Mouse (Mus musculus): ENCODE results near the gene Lrp2. TPM values are rescaled to one million over a fixed set of nuclear protein-coding genes. Genes with fewer than 3 reads are reported as not detected.

The Lrp2 gene
- polyA plus RNA-seq, 1 experiment from 2014 or later: 0.59 TPM

- Histone ChIP-seq H3K36me3 (no peaks in the 10 kb centered on the region), H3K9ac (no peak overlapping the region), H3K4me3 (no peak overlapping the region), H3K4me1 (replicated peaks) (peaks cover 11% of the 10 kb centered on the region), H3K9me3 (no peaks in the 10 kb centered on the region), H3K27me3 (peaks cover 21% of the 10 kb centered on the region), H3K27ac (replicated peaks) (no peak overlapping the region), H3K4me2 (no peak overlapping the region)
- ATAC-seq (ENCODE audit: low read depth): no peak
- WGBS: 89% methylated on average over 2 of the region's 2 CpGs
Observed at GRCm38 (mm10) chr2:69580091-69580490, 5.8 kb downstream of the Lrp2 start.

DNA sequence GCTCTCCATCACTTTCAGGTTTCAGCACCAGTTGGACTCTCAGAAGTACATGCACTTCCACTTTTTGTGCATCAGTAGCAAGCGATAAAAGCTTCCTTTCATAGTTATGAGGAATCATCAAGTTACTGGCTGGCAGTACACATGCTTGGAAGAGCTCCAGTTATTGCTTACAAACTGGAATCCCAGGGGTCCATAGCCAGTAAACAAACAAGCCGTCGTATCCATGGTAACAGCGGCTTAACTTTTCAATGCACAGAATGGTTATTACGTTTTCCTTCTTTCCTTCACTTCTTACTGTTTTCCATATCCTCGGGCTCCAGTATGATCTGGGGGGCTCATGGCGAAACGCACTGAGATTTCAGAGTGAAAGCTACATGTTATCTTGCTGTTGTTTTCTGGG, 7.7 kb downstream of the Lrp2 start:
- no peaks in the 10 kb centered on the region for H3K9me3 ChIP-seq
- no peak overlapping the region for H3K9ac ChIP-seq
- H3K36me3 ChIP-seq: no peaks in the 10 kb centered on the region
- H3K4me1 ChIP-seq (replicated peaks): peaks cover 7% of the 10 kb centered on the region
- no peak overlapping the region for H3K4me2 ChIP-seq
- WGBS: 77% methylated on average over 8 of the region's 8 CpGs
- H3K27ac ChIP-seq (replicated peaks): no peak overlapping the region
- peaks cover 4% of the 10 kb centered on the region; the same call in 1 of the 2 replicates for H3K27me3 ChIP-seq
- no peak overlapping the region for H3K4me3 ChIP-seq
- no peak for ATAC-seq (ENCODE audit: low read depth)

GRCm38 (mm10) chr2:69576531-69576930, 9.3 kb downstream of the Lrp2 start:
- no peaks in the 10 kb centered on the region for H3K36me3 ChIP-seq
- H3K9ac ChIP-seq: no peak overlapping the region
- no peak for ATAC-seq (ENCODE audit: low read depth)
- 94% methylated on average over 1 of the region's 1 CpGs for WGBS
- H3K27me3 ChIP-seq: no peaks in the 10 kb centered on the region
- no peak overlapping the region for H3K4me3 ChIP-seq
- H3K4me1 ChIP-seq (replicated peaks): peaks cover 9% of the 10 kb centered on the region
- H3K4me2 ChIP-seq: no peak overlapping the region
- H3K27ac ChIP-seq (replicated peaks): no peak overlapping the region
- H3K9me3 ChIP-seq: no peaks in the 10 kb centered on the region

- Histone ChIP-seq H3K27me3 (no peaks in the 10 kb centered on the region), H3K36me3 (no peaks in the 10 kb centered on the region), H3K9me3 (no peaks in the 10 kb centered on the region), H3K9ac (no peak overlapping the region), H3K4me3 (no peak overlapping the region), H3K4me1 (replicated peaks) (peaks cover 9% of the 10 kb centered on the region), H3K27ac (replicated peaks) (no peak overlapping the region), H3K4me2 (no peak overlapping the region)
- WGBS: 67% methylated on average over 6 of the region's 6 CpGs
- no peak for ATAC-seq (ENCODE audit: low read depth)
Observed at GRCm38 (mm10) chr2:69574934-69575333, 10.9 kb downstream of the Lrp2 start.

DNA sequence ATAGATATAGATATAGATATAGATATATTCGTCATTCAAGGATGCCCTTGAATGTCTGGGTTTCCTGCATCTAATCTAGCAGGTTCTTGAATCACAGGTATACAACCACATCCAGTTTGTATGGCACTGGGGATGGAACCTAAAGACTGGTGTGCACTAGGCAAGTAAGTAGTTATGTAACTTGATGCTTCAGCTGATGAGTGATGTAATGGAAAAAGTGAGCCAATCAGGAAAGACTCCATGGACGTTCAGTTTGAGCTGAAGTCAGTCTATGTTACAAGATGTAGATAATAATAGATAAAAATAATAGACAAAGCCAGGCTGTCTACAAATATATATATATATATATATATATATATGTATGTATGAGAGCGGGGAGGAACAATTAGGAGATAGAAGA, 11.6 kb downstream of the Lrp2 start:
- no peaks in the 10 kb centered on the region for H3K36me3 ChIP-seq
- no peaks in the 10 kb centered on the region for H3K9me3 ChIP-seq
- H3K9ac ChIP-seq: no peak overlapping the region
- no peak overlapping the region for H3K27ac ChIP-seq (replicated peaks)
- H3K4me1 ChIP-seq (replicated peaks): peaks cover 9% of the 10 kb centered on the region
- no peak overlapping the region for H3K4me3 ChIP-seq
- 75% methylated on average over 3 of the region's 3 CpGs for WGBS
- ATAC-seq (ENCODE audit: low read depth): no peak
- no peaks in the 10 kb centered on the region for H3K27me3 ChIP-seq
- no peak overlapping the region for H3K4me2 ChIP-seq

DNA sequence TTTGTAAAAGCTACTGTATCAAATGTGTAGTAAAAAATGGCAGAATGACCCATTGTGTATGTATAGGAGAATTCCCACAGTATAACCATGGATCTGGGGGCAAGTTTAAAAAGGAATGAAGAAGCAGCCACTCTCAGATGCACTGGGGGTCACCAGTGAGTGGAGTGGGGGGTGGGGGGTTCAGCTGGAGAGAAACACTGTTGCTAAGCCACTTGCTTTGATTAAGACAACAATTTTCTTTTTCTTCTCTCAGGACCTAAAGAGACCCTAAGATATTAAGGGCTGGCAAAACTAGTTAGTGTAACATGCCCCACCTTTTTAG, 12.2 kb downstream of the Lrp2 start:
- ATAC-seq (ENCODE audit: low read depth): no peak
- no peak overlapping the region for H3K4me3 ChIP-seq
- no peak overlapping the region for H3K4me2 ChIP-seq
- no peak overlapping the region for H3K27ac ChIP-seq (replicated peaks)
- no peak overlapping the region for H3K9ac ChIP-seq
- H3K4me1 ChIP-seq (replicated peaks): peaks cover 9% of the 10 kb centered on the region
- no peaks in the 10 kb centered on the region for H3K36me3 ChIP-seq
- H3K9me3 ChIP-seq: no peaks in the 10 kb centered on the region
- no peaks in the 10 kb centered on the region for H3K27me3 ChIP-seq

GRCm38 (mm10) chr2:69573038-69573732, 12.7 kb downstream of the Lrp2 start:
- Histone ChIP-seq H3K9me3 (no peaks in the 10 kb centered on the region), H3K36me3 (no peaks in the 10 kb centered on the region), H3K4me2 (no peak overlapping the region), H3K27me3 (no peaks in the 10 kb centered on the region), H3K27ac (replicated peaks) (0 out of 2 replicates have a peak overlapping the region, but pooled peaks have one; percentile 46), H3K9ac (no peak overlapping the region), H3K4me3 (no peak overlapping the region), H3K4me1 (replicated peaks) (peaks cover 9% of the 10 kb centered on the region)
- WGBS: 48% methylated on average over 5 of the region's 5 CpGs
- no peak for ATAC-seq (ENCODE audit: low read depth)

DNA sequence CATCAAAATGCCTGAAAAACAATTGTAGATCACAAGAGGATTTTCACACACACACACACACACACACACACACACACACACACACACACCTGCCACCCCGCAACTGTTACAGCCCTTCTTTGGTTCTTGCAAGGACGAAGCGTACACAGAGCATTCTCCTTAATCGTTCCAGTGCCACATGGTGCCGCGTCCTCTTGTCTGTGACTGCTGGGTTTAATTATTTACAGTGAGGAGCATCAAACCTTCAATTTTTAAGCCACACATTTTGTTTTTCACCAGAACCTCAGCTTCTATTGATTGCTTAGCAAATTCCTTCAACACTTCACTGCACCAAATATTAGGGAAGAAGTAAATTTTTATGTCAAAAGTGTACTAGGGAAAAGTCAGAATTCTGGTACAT, 15.3 kb downstream of the Lrp2 start:
- H3K4me3 ChIP-seq: no peak overlapping the region
- H3K9ac ChIP-seq: no peak overlapping the region
- H3K4me2 ChIP-seq: no peak overlapping the region
- H3K36me3 ChIP-seq: no peaks in the 10 kb centered on the region
- no peaks in the 10 kb centered on the region for H3K9me3 ChIP-seq
- 53% methylated on average over 6 of the region's 6 CpGs for WGBS
- no peak overlapping the region for H3K27ac ChIP-seq (replicated peaks)
- no peaks in the 10 kb centered on the region for H3K27me3 ChIP-seq
- ATAC-seq (ENCODE audit: low read depth): no peak
- peaks cover 9% of the 10 kb centered on the region for H3K4me1 ChIP-seq (replicated peaks)

DNA sequence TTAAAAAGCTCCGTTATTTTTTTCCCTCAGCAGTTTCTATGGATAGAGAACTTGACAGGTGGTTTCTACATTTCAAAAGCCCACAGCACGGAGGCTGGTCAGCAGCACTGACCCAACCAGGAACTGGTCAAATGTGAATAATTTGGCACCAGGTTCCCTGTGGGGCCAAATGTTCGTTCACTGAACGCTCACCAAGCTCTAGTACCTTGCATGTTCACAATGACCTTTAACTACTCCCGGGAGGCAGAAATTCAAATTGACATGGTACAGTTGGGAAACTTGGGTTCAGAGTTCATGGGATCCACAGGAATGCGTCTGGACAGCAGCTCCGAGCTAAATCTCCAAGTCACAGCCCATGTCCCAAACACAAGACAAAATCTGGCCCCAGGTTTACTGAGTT, 19.6 kb downstream of the Lrp2 start:
- Histone ChIP-seq H3K4me3 (no peak overlapping the region), H3K4me1 (replicated peaks) (no peaks in the 10 kb centered on the region), H3K4me2 (no peak overlapping the region), H3K9ac (no peak overlapping the region), H3K36me3 (no peaks in the 10 kb centered on the region), H3K27me3 (no peaks in the 10 kb centered on the region), H3K27ac (replicated peaks) (no peak overlapping the region), H3K9me3 (no peaks in the 10 kb centered on the region)
- no peak for ATAC-seq (ENCODE audit: low read depth)
- 73% methylated on average over 7 of the region's 7 CpGs for WGBS

- 89% methylated on average over 6 of the region's 6 CpGs for WGBS
- no peak overlapping the region for H3K4me2 ChIP-seq
Observed at GRCm38 (mm10) chr2:69563492-69563891, 22.4 kb downstream of the Lrp2 start.

DNA sequence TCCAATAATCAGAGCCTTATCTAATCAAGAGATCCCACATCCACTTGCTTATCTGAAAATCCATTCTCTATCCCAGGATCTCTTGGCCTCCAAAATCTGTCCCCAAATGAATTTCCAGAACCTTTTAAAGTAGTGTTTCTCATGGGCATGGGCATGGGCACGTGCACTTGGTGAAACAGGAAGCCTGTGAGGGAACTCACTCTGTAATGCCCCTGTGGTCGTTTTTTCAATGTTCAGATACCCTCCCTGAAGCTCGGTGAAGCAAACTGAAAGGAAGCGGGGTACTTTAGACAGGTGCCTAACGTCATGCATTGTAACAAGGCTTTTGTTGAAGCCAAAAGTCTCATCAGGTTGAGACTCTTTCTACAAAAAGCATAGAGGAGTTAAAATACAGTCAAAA, 23.1 kb downstream of the Lrp2 start:
- Histone ChIP-seq H3K27me3 (no peaks in the 10 kb centered on the region), H3K4me3 (no peak overlapping the region), H3K4me1 (replicated peaks) (0 out of 2 replicates have a peak, but pooled peaks cover 6% of the 10 kb centered on the region), H3K27ac (replicated peaks) (no peak overlapping the region), H3K4me2 (no peak overlapping the region), H3K9ac (no peak overlapping the region), H3K9me3 (no peaks in the 10 kb centered on the region), H3K36me3 (no peaks in the 10 kb centered on the region)
- 68% methylated on average over 5 of the region's 5 CpGs for WGBS
- no peak for ATAC-seq (ENCODE audit: low read depth)

More at GRCm38 (mm10) chr2:69563492-69563891, 22.4 kb downstream of the Lrp2 start:
- Histone ChIP-seq H3K27ac (replicated peaks) (no peak overlapping the region), H3K9me3 (no peaks in the 10 kb centered on the region), H3K36me3 (no peaks in the 10 kb centered on the region), H3K9ac (no peak overlapping the region), H3K4me1 (replicated peaks) (0 out of 2 replicates have a peak, but pooled peaks cover 6% of the 10 kb centered on the region), H3K27me3 (no peaks in the 10 kb centered on the region), H3K4me3 (no peak overlapping the region)
- no peak for ATAC-seq (ENCODE audit: low read depth)

- no peak for ATAC-seq (ENCODE audit: low read depth)
- Histone ChIP-seq H3K36me3 (no peaks in the 10 kb centered on the region), H3K9me3 (no peaks in the 10 kb centered on the region), H3K4me2 (0 out of 2 replicates have a peak overlapping the region, but pooled peaks have one; percentile 20), H3K27me3 (no peaks in the 10 kb centered on the region), H3K27ac (replicated peaks) (no peak overlapping the region), H3K4me3 (no peak overlapping the region), H3K4me1 (replicated peaks) (0 out of 2 replicates have a peak, but pooled peaks cover 6% of the 10 kb centered on the region), H3K9ac (no peak overlapping the region)
- WGBS: 44% methylated on average over 4 of the region's 4 CpGs
Observed at GRCm38 (mm10) chr2:69560221-69560620, 25.6 kb downstream of the Lrp2 start.

GRCm38 (mm10) chr2:69559380-69559779, 26.5 kb downstream of the Lrp2 start:
- no peak for ATAC-seq (ENCODE audit: low read depth)
- Histone ChIP-seq H3K4me3 (no peak overlapping the region), H3K4me2 (peak overlapping the region; percentile 20; the same call in 1 of the 2 replicates)

More at GRCm38 (mm10) chr2:69559380-69559779, 26.5 kb downstream of the Lrp2 start:
- no peak overlapping the region for H3K9ac ChIP-seq
- no peaks in the 10 kb centered on the region for H3K36me3 ChIP-seq
- WGBS: 61% methylated on average over 15 of the region's 15 CpGs
- no peaks in the 10 kb centered on the region for H3K9me3 ChIP-seq
- 0 out of 2 replicates have a peak, but pooled peaks cover 6% of the 10 kb centered on the region for H3K4me1 ChIP-seq (replicated peaks)
- no peaks in the 10 kb centered on the region for H3K27me3 ChIP-seq
- H3K27ac ChIP-seq (replicated peaks): no peak overlapping the region
